Mouse (Mus musculus) forelimb bud, embryonic 11.5 days (tissue): ENCODE data around the gene Rgs12.

Source experiments
- DNase-seq: peaks from one replicate; pipeline ENCODE4 v3.0.0-alpha.2; 2012; ENCODE audit warnings: low read depth, low spot score

Rgs12 gene

GRCm38 (mm10) chr5:35079101-35079500, 129.9 kb downstream of the Rgs12 start:
- DNase-seq: no peak

GRCm38 (mm10) chr5:35084913-35085312, 135.7 kb downstream of the Rgs12 start:
- no peak for DNase-seq

GRCm38 (mm10) chr5:35088785-35089613, 139.8 kb downstream of the Rgs12 start:
- peak; percentile 56 for DNase-seq
